Mouse (Mus musculus) liver, embryonic 11.5 days (tissue): Measurements from ENCODE around the gene Hivep1. TPM values are rescaled to one million over a fixed set of nuclear protein-coding genes. Genes with fewer than 3 reads are reported as not detected.

Experiments
- ATAC-seq: fragments of 200-750 bp; cut with Nextera tagmentation; replicated peaks from 2 replicates; pipeline ENCODE4 v1.8.0; 2017; ENCODE audit warnings: moderate number of reproducible peaks, mild to moderate bottlenecking, moderate TSS enrichment, moderate library complexity; ENCODE audit not compliant: low FRiP score
- DNase-seq: peaks from one replicate; pipeline ENCODE4 v3.0.0-alpha.2; 2017; ENCODE audit warnings: low spot score
- H3K27ac ChIP-seq: fragments of 300-500 bp; sonication (generic); 2 replicates; pipeline ENCODE4 v1.5.1; 2014; ENCODE audit warnings: mild to moderate bottlenecking, low read depth, low read length, control low read depth
- H3K27me3 ChIP-seq: fragments of 300-500 bp; sonication (generic); replicated peaks from 2 replicates; pipeline ENCODE4 v1.6.1; 2014; ENCODE audit warnings: low read length, mixed read lengths; ENCODE audit not compliant: control insufficient read depth, insufficient read depth
- H3K36me3 ChIP-seq: fragments of 300-500 bp; sonication (generic); 2 replicates; pipeline ENCODE4 v1.6.1; 2014; ENCODE audit warnings: mild to moderate bottlenecking, low read length, moderate library complexity, mixed read lengths; ENCODE audit not compliant: control insufficient read depth, insufficient read depth
- H3K4me1 ChIP-seq: fragments of 300-500 bp; sonication (generic); replicated peaks from 2 replicates; pipeline ENCODE4 v1.6.1; 2014; ENCODE audit warnings: low read length, mixed read lengths; ENCODE audit not compliant: control insufficient read depth, insufficient read depth
- H3K4me2 ChIP-seq: fragments of 300-500 bp; sonication (generic); 2 replicates; pipeline ENCODE4 v1.6.1; 2014; ENCODE audit warnings: mild to moderate bottlenecking, control low read depth, moderate library complexity
- H3K4me3 ChIP-seq: fragments of 300-500 bp; sonication (generic); 2 replicates; pipeline ENCODE4 v1.5.1; 2014; ENCODE audit warnings: low read depth, low read length, control low read depth
- H3K9ac ChIP-seq: fragments of 300-500 bp; sonication (generic); 2 replicates; pipeline ENCODE4 v1.6.1; 2014; ENCODE audit warnings: low read depth, low read length, control low read depth
- H3K9me3 ChIP-seq: fragments of 300-500 bp; sonication (generic); 2 replicates; pipeline ENCODE4 v1.6.1; 2016; ENCODE audit warnings: low read length, inconsistent platforms, mixed read lengths; ENCODE audit not compliant: control insufficient read depth
- WGBS: fragments of 180-500 bp; shearing (Covaris S2); extraction: QIAGEN DNeasy Blood & Tissue Kit; methylation state at CpG from one replicate; pipeline ENCODE4 v1.1.7; 2014; 5-methylcytosine and 5-hydroxymethylcytosine counted together
- polyA plus RNA-seq: library from polyadenylated mRNA; unstranded; fragments of >200 nt; fragmentation: Nextera tagmentation; extraction: Ambion mirVana; gene quantifications from 2 replicates; pipeline ENCODE4 v1.2.1, GENCODE M21; 2014

The Hivep1 gene
- polyA plus RNA-seq, 1 experiment from 2014 or later, result 6.7 TPM

DNA sequence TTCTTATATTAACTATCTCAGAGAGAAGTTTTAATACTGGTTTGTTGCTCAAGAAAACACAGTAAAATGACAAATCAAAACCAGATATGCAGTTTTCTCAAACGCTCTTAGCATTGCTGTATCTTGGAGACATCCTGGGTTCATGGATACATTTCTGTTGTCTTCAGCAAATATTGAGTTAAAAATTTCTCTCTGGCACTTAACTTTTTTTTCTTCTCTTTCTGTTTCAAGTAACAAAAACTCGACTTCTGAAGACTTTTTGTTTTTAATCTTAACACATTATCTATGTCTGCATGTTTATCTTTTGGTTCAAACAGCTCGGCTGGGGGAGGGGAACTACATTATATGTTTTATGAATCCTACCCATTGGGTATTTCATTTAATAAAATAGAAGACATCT lies 1.7 kb upstream of the Hivep1 start:
- no peak overlapping the region for H3K9ac ChIP-seq
- no peaks in the 10 kb centered on the region for H3K27me3 ChIP-seq
- 3% methylated on average over 3 of the region's 3 CpGs for WGBS
- H3K4me3 ChIP-seq, result peak overlapping the region; percentile 92
- no peaks in the 10 kb centered on the region for H3K9me3 ChIP-seq
- no peak overlapping the region for H3K27ac ChIP-seq
- peaks cover 21% of the 10 kb centered on the region for H3K4me1 ChIP-seq
- ATAC-seq (no peak), DNase-seq (no peak)
- H3K36me3 ChIP-seq, result no peaks in the 10 kb centered on the region
- peak overlapping the region; percentile 77 for H3K4me2 ChIP-seq

DNA sequence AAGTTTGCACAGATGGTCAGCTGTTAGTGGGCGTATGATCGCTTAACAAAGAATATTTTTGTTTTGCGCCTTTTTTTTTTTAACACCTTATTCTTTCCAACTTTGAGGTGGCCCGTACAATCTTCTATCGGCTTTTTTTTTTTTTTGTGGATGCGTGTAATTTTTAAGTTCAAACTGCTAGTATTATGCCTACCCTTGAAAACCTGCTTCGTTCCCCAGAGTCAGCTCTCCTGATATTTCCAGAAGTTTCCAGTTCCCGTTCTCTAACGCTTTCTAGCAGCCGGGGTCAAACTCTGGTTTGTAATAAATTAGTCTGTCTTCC lies 980 bp upstream of the Hivep1 start:
- ATAC-seq, result no peak

DNA sequence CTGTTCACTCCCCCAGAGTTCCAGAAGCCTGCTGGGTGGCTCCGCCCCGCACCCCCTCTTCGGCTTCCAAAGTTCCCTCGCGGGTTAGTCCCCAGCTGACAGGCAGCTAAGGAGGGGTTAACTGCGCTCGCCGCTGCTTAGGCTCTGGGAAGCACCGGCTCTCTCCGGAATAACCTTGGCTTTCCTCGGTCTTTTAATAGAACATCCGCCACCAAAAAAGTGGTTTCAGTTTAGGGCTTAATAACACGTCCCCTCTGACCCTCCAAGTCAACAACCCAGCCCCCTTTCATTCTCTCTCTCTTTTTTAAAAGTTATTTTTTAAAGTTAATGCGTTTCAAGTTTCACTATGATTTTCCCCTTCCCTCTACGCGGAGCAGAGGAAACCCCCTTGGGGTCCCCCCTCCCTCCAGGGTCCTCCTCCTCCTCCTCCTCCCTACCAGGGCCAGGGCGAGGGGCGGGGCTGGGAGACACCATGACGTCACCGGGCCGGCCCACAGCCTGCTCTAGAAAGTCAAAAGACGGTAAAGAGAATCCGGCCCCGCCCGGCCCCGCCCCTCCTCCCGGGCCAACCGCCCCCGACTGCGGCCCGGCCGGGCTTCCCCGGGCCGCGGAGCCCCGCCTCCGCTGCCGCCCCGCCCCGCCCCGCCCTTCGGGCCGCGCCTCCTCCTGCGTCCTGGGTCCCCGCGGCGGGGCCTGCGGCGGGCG lies 467 bp upstream of the Hivep1 start:
- Histone ChIP-seq H3K27ac (peak overlapping the region; percentile 95), H3K9me3 (no peaks in the 10 kb centered on the region), H3K4me1 (peaks cover 22% of the 10 kb centered on the region), H3K9ac (peak overlapping the region; percentile 85), H3K4me2 (peak overlapping the region; percentile 77), H3K4me3 (peak overlapping the region; percentile 92), H3K36me3 (no peaks in the 10 kb centered on the region), H3K27me3 (no peaks in the 10 kb centered on the region)
- 0% methylated on average over 27 of the region's 51 CpGs for WGBS
- peak; percentile 99 for DNase-seq
- peak; percentile 85 for ATAC-seq

More for the DNA sequence above, 980 bp upstream of the Hivep1 start:
- peak overlapping the region; percentile 80; the same call in 1 of the 2 replicates for H3K27ac ChIP-seq
- H3K4me3 ChIP-seq, result peak overlapping the region; percentile 92
- peaks cover 22% of the 10 kb centered on the region for H3K4me1 ChIP-seq
- no peak for DNase-seq
- H3K4me2 ChIP-seq, result peak overlapping the region; percentile 77
- no peaks in the 10 kb centered on the region for H3K36me3 ChIP-seq
- WGBS, result 2% methylated on average over 10 of the region's 10 CpGs
- H3K9ac ChIP-seq, result peak overlapping the region; percentile 67
- H3K27me3 ChIP-seq, result no peaks in the 10 kb centered on the region
- H3K9me3 ChIP-seq, result no peaks in the 10 kb centered on the region

DNA sequence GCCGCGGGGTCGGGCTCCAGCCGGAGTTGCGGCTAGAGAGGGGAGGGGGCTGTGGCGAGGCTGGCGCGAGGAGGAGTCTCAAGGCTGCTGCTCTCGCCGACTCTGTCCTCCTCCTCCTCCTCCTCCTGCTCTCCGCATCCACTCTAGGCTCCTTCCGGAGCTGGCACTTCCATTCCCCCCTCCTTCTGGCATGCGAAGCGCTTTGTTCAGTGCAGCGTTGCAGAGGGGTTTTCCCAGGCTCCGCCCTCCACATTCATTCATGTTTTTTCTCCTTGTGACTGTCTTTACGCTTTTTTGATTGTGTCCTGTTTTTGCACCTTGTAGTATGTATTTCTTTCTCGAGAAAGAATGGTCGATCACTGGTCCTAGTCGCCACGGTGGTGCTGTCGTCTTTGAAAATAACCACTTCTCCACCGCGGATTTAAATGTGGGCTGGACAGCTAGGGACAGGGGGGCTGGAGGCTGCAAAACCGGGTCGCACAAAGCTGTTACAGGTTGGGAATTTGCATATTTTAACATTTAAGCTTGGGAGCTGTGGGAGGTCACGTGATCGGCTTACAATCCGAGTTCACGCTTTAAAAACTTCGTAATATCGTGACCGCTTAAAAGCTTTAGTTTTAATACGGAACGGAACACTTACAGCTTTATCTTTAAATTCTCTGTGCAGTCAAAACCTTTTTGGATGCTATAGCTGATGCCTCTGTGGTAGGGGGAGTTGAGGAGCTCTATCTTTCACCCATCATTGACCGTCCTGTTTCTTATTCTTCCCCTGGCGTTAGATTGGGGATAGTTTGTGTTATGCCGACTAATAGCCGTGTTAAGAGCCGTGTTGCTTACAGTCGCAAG lies 1.1 kb downstream of the Hivep1 start:
- H3K27ac ChIP-seq, result peak overlapping the region; percentile 95
- H3K9me3 ChIP-seq, result no peaks in the 10 kb centered on the region
- H3K36me3 ChIP-seq, result peaks cover 2% of the 10 kb centered on the region; the same call in 1 of the 2 replicates
- H3K9ac ChIP-seq, result peak overlapping the region; percentile 85
- peak; percentile 37 for ATAC-seq
- under 1% methylated on average over 41 of the region's 41 CpGs for WGBS
- no peaks in the 10 kb centered on the region for H3K27me3 ChIP-seq
- peak overlapping the region; percentile 92 for H3K4me3 ChIP-seq
- H3K4me1 ChIP-seq, result peaks cover 22% of the 10 kb centered on the region
- DNase-seq, result no peak
- H3K4me2 ChIP-seq, result peak overlapping the region; percentile 77

DNA sequence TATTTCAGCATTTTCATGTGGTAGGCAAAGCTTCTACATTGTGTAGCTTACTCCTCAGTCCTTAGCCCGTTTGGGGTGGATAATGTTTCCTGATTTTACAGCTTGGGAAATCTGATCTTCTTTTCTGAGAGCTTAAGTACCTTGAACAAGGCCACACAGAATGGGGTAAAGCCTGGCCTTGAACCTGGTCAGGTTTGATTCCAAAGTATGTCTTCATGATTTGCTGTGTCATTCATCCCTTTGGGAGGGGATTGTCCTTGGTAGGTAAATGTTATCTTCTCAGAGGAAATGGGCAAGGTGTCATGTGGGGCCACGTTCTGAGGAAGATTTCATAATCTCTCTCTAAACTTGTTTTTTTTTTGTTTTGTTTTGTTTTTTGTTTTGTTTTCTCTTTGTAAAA lies 1.8 kb downstream of the Hivep1 start:
- no peak for DNase-seq
- H3K9ac ChIP-seq, result no peak overlapping the region; the same call in 1 of the 2 replicates
- no peaks in the 10 kb centered on the region for H3K9me3 ChIP-seq
- peak overlapping the region; percentile 77 for H3K4me2 ChIP-seq
- no peak for ATAC-seq
- no peaks in the 10 kb centered on the region for H3K27me3 ChIP-seq
- H3K36me3 ChIP-seq, result peaks cover 2% of the 10 kb centered on the region; the same call in 1 of the 2 replicates
- H3K4me3 ChIP-seq, result peak overlapping the region; percentile 92
- WGBS, result 14% methylated on average over 2 of the region's 2 CpGs
- H3K27ac ChIP-seq, result no peak overlapping the region; the same call in 1 of the 2 replicates
- peaks cover 22% of the 10 kb centered on the region for H3K4me1 ChIP-seq

DNA sequence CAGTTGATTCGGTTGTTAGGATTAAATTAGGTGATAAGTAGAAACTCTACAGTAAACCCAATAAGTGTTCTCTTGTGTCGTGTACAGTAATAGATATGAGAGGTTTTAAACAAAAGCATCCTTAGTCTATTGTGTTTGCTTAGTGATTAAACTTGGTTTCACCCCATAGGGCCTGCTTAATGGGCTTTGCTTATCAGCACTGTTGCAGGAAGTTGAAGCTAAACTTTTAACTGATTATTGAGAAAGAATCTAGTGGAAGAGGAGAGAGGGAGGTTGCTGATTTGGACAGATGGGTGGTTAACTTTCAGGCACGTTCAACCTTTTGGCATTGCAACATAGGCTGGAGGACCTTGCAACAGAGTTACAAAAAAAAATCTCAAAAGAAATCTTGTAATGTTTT lies 2.3 kb downstream of the Hivep1 start:
- peaks cover 19% of the 10 kb centered on the region for H3K4me1 ChIP-seq
- no peak for ATAC-seq
- peaks cover 2% of the 10 kb centered on the region; the same call in 1 of the 2 replicates for H3K36me3 ChIP-seq
- DNase-seq, result no peak
- 25% methylated on average over 3 of the region's 3 CpGs for WGBS
- H3K27ac ChIP-seq, result no peak overlapping the region
- H3K4me3 ChIP-seq, result no peak overlapping the region
- peak overlapping the region; percentile 77 for H3K4me2 ChIP-seq
- H3K27me3 ChIP-seq, result no peaks in the 10 kb centered on the region
- H3K9me3 ChIP-seq, result no peaks in the 10 kb centered on the region
- no peak overlapping the region for H3K9ac ChIP-seq

DNA sequence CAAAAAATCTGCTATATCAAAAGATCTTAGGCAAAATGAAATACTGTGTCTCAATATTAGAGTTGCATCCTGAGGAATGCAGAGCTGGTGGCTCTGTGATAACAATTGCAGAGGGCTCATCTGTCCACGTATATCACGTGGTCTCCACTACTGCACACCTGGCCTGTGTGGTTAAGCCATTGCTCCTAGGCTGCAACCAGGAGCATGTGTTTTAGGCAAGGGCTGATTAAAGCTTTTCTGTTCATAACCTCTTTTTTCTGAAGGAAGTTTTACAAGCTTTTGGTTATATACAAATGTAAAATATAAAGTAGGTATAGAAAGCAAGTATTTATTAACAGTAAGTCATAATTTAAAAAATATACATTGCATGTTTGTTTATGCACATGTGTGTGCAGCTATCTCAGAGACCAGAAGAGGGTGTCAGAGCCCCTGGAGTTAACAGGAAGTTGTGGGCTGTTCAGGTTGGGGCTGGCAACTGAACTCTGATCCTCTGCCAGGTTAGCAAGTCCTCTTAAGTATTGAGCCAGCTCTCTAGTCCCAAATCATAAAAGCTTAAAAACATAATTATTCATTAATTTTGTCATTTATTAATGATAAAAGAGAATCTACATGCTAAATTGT lies 5.0 kb downstream of the Hivep1 start:
- ATAC-seq (no peak), DNase-seq (no peak)
- Histone ChIP-seq H3K4me2 (no peak overlapping the region), H3K4me3 (no peak overlapping the region), H3K27me3 (no peaks in the 10 kb centered on the region), H3K36me3 (peaks cover 4% of the 10 kb centered on the region; the same call in 1 of the 2 replicates), H3K9me3 (no peaks in the 10 kb centered on the region), H3K4me1 (peaks cover 26% of the 10 kb centered on the region), H3K9ac (no peak overlapping the region), H3K27ac (no peak overlapping the region)
- WGBS, result 63% methylated on average over 2 of the region's 2 CpGs

DNA sequence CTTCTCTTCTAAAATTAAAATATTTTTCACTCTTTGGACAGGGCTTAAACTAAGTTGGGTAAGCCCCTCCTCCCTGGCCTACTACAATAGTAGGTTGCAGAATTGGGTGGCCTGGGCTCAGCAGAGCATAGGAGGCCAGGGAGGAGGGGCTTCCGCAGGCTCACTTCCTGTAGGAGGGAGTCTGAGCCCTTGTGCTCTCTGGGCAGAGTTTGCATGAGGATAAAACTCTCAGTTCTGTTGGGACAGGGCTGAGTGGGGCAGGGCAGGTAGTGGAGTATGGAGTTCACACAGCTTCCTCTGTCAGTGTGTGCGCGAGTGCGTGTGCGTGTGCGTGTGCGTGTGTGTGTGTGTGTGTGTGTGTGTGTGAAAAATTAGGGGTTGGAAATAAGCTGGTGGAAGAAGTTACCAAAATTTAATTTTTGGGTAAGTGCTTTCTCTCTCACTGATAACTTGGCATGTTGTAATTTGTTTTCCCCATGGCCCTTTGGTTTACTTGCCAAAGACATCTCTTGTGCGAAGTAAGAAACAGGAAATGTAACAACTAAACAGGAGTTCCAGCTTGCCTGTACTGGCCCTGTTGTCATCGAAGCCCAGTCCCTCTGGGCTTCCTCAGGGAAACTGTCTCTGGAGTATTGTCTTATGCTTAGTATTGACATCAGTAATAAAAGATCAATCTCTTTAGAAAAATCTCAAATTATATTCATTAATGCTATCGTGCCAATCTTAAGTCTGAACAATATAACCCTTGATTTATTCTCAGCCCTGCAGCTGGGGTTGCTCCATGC lies 9.2 kb downstream of the Hivep1 start:
- H3K36me3 ChIP-seq, result peaks cover 4% of the 10 kb centered on the region; the same call in 1 of the 2 replicates
- H3K4me2 ChIP-seq, result 0 out of 2 replicates have a peak overlapping the region, but pooled peaks have one; percentile 5
- H3K9ac ChIP-seq, result no peak overlapping the region
- no peak overlapping the region for H3K27ac ChIP-seq
- H3K9me3 ChIP-seq, result no peaks in the 10 kb centered on the region
- peaks cover 19% of the 10 kb centered on the region for H3K4me1 ChIP-seq
- no peaks in the 10 kb centered on the region for H3K27me3 ChIP-seq
- 71% methylated on average over 10 of the region's 10 CpGs for WGBS
- ATAC-seq, result no peak; the same call in 1 of the 2 replicates
- no peak overlapping the region for H3K4me3 ChIP-seq
- DNase-seq, result no peak
